Mouse (Mus musculus): ENCODE results near the gene Slc16a12. TPM values are rescaled to one million over a fixed set of nuclear protein-coding genes. Genes with fewer than 3 reads are reported as not detected.
"Not testable (repeated sequence)": the region's sequence is repeated elsewhere in the genome, so short reads cannot be mapped to it uniquely, and the experiment has no call there.

The Slc16a12 gene
- total RNA-seq, 1 experiment, result 0.13 TPM

DNA sequence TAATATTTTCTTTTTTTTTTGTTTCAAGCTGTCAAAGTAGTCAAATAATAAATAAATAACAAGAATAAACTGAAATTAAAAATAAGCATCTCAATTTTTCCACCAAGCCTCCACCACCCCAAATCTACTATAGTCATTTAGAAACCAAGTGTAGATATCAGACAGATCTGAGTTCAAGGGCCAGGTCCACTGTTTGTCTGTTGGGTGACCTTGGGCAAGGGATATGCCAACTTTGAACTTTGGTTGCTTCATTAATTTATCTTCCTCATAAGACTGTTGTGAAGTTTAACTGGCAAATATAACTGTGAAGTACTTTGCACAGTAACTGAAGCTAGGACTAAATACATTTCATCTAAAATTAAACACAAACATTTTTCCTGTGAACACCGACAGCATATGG is 8.6 kb upstream of the Slc16a12 start:
- TF ChIP-seq CHD2 (IDR thresholded peaks at IDR 0.05; ENCODE audit: low read depth, low read length) (no peak), MAFK (IDR thresholded peaks at IDR 0.05; ENCODE audit: insufficient read depth, low read depth, low read length) (no peak), ZNF384 (IDR thresholded peaks at IDR 0.05; ENCODE audit: low read depth, low read length) (no peak), ZC3H11A (IDR thresholded peaks at IDR 0.05; ENCODE audit: borderline replicate concordance, low read depth, low read length) (no peak)
- no peaks in the 10 kb centered on the region for H3K36me3 ChIP-seq (ENCODE audit: control insufficient read depth, insufficient read depth, low read length, poor library complexity, severe bottlenecking)
- H3K27ac ChIP-seq (ENCODE audit: insufficient read depth, low read depth, low read length, poor library complexity, severe bottlenecking), result no peak overlapping the region
- no peaks in the 10 kb centered on the region for H3K4me1 ChIP-seq (ENCODE audit: control insufficient read depth in 2 of 2, insufficient read depth in 2 of 2, low read length in 2 of 2, poor library complexity in 1 of 2)
- H3K9ac ChIP-seq (ENCODE audit: insufficient read depth, low read depth, low read length, poor library complexity, severe bottlenecking), result no peak overlapping the region
- no peak for DNase-seq (ENCODE audit: low read depth, low spot score)
- no peak overlapping the region for H3K4me3 ChIP-seq (ENCODE audit: insufficient read depth in 1 of 2, low read depth in 1 of 2, low read length in 2 of 2, poor library complexity in 1 of 2, severe bottlenecking in 1 of 2)
- no peaks in the 10 kb centered on the region for H3K9me3 ChIP-seq (ENCODE audit: control insufficient read depth, insufficient read depth, low read depth, low read length)
- in situ Hi-C loops (cut with MboI; ENCODE audit: low sequenced_read_pairs in 2 of 2, unreplicated experiment in 2 of 2), result no loop called here

DNA sequence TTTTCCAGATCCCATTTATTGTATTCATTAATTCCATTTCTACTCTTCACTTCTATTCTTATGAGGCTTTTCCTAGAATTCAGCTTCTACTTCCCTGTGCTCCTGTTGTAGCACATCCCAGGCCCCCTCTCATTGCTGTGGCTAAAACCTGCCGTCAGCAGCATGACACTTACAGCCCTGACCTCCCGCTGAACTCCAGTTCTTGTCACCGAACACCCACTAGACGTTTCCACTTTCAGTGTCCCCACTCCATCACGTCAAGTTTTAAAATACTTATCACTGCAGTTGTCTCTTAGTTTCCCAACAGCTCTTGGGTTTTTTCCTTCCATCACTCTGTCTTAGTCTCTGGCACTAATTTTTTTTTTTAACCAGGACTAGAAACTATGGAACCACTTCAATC is 6.2 kb upstream of the Slc16a12 start:
- TF ChIP-seq HCFC1 (IDR thresholded peaks at IDR 0.05; ENCODE audit: borderline replicate concordance, insufficient read depth, low read length), result no peak
- no peak for TF ChIP-seq CHD2 (IDR thresholded peaks at IDR 0.05; ENCODE audit: low read depth, low read length)
- TF ChIP-seq MAFK (IDR thresholded peaks at IDR 0.05; ENCODE audit: insufficient read depth, low read depth, low read length), result no peak
- no peak for TF ChIP-seq ZNF384 (IDR thresholded peaks at IDR 0.05; ENCODE audit: low read depth, low read length)
- TF ChIP-seq ZC3H11A (IDR thresholded peaks at IDR 0.05; ENCODE audit: borderline replicate concordance, low read depth, low read length), result no peak
- no peak for DNase-seq (ENCODE audit: low read depth, low spot score)
- in situ Hi-C loops (cut with MboI; ENCODE audit: low sequenced_read_pairs in 2 of 2, unreplicated experiment in 2 of 2), result no loop called here

GRCm38 (mm10) chr19:34752391-34753092 is 5.5 kb upstream of the Slc16a12 start:
- Histone ChIP-seq H3K4me3 (ENCODE audit: insufficient read depth in 1 of 2, low read depth in 1 of 2, low read length in 2 of 2, poor library complexity in 1 of 2, severe bottlenecking in 1 of 2) (no peak overlapping the region), H3K9me3 (ENCODE audit: control insufficient read depth, insufficient read depth, low read depth, low read length) (no peaks in the 10 kb centered on the region), H3K27ac (ENCODE audit: insufficient read depth, low read depth, low read length, poor library complexity, severe bottlenecking) (no peak overlapping the region), H3K9ac (ENCODE audit: insufficient read depth, low read depth, low read length, poor library complexity, severe bottlenecking) (no peak overlapping the region), H3K36me3 (ENCODE audit: control insufficient read depth, insufficient read depth, low read length, poor library complexity, severe bottlenecking) (no peaks in the 10 kb centered on the region), H3K4me1 (ENCODE audit: control insufficient read depth in 2 of 2, insufficient read depth in 2 of 2, low read length in 2 of 2, poor library complexity in 1 of 2) (no peaks in the 10 kb centered on the region)
- DNase-seq (ENCODE audit: low read depth, low spot score), result no peak
- in situ Hi-C loops (cut with MboI; ENCODE audit: low sequenced_read_pairs in 2 of 2, unreplicated experiment in 2 of 2), result no loop called here
- TF ChIP-seq ZNF384 (IDR thresholded peaks at IDR 0.05; ENCODE audit: low read depth, low read length) (no peak), HCFC1 (IDR thresholded peaks at IDR 0.05; ENCODE audit: borderline replicate concordance, insufficient read depth, low read length) (no peak), ZC3H11A (IDR thresholded peaks at IDR 0.05; ENCODE audit: borderline replicate concordance, low read depth, low read length) (no peak), CHD2 (IDR thresholded peaks at IDR 0.05; ENCODE audit: low read depth, low read length) (no peak), MAFK (IDR thresholded peaks at IDR 0.05; ENCODE audit: insufficient read depth, low read depth, low read length) (no peak)

More for the DNA sequence above, 6.2 kb upstream of the Slc16a12 start:
- no peak overlapping the region for H3K4me3 ChIP-seq (ENCODE audit: insufficient read depth in 1 of 2, low read depth in 1 of 2, low read length in 2 of 2, poor library complexity in 1 of 2, severe bottlenecking in 1 of 2)
- H3K4me1 ChIP-seq (ENCODE audit: control insufficient read depth in 2 of 2, insufficient read depth in 2 of 2, low read length in 2 of 2, poor library complexity in 1 of 2), result no peaks in the 10 kb centered on the region
- no peak overlapping the region for H3K27ac ChIP-seq (ENCODE audit: insufficient read depth, low read depth, low read length, poor library complexity, severe bottlenecking)
- H3K9me3 ChIP-seq (ENCODE audit: control insufficient read depth, insufficient read depth, low read depth, low read length), result no peaks in the 10 kb centered on the region
- no peaks in the 10 kb centered on the region for H3K36me3 ChIP-seq (ENCODE audit: control insufficient read depth, insufficient read depth, low read length, poor library complexity, severe bottlenecking)
- H3K9ac ChIP-seq (ENCODE audit: insufficient read depth, low read depth, low read length, poor library complexity, severe bottlenecking), result no peak overlapping the region

- TF ChIP-seq MAFK (IDR thresholded peaks at IDR 0.05; ENCODE audit: insufficient read depth, low read depth, low read length) (no peak), HCFC1 (IDR thresholded peaks at IDR 0.05; ENCODE audit: borderline replicate concordance, insufficient read depth, low read length) (no peak)
- H3K9ac ChIP-seq (ENCODE audit: insufficient read depth, low read depth, low read length, poor library complexity, severe bottlenecking), result no peak overlapping the region
- H3K9me3 ChIP-seq (ENCODE audit: control insufficient read depth, insufficient read depth, low read depth, low read length), result no peaks in the 10 kb centered on the region
- no peaks in the 10 kb centered on the region for H3K4me1 ChIP-seq (ENCODE audit: control insufficient read depth in 2 of 2, insufficient read depth in 2 of 2, low read length in 2 of 2, poor library complexity in 1 of 2)
- H3K27ac ChIP-seq (ENCODE audit: insufficient read depth, low read depth, low read length, poor library complexity, severe bottlenecking), result no peak overlapping the region
- in situ Hi-C loops (cut with MboI; ENCODE audit: low sequenced_read_pairs in 2 of 2, unreplicated experiment in 2 of 2), result no loop called here
- H3K4me3 ChIP-seq (ENCODE audit: insufficient read depth in 1 of 2, low read depth in 1 of 2, low read length in 2 of 2, poor library complexity in 1 of 2, severe bottlenecking in 1 of 2), result no peak overlapping the region
- DNase-seq (ENCODE audit: low read depth, low spot score), result no peak
- no peaks in the 10 kb centered on the region for H3K36me3 ChIP-seq (ENCODE audit: control insufficient read depth, insufficient read depth, low read length, poor library complexity, severe bottlenecking)
These were observed 4.1 kb upstream of the Slc16a12 start for GRCm38 (mm10) chr19:34751150-34751549.

GRCm38 (mm10) chr19:34748992-34749391 is 1.9 kb upstream of the Slc16a12 start:
- no peak for DNase-seq (ENCODE audit: low read depth, low spot score)
- Histone ChIP-seq H3K4me1 (ENCODE audit: control insufficient read depth in 2 of 2, insufficient read depth in 2 of 2, low read length in 2 of 2, poor library complexity in 1 of 2) (no peaks in the 10 kb centered on the region), H3K9ac (ENCODE audit: insufficient read depth, low read depth, low read length, poor library complexity, severe bottlenecking) (no peak overlapping the region), H3K36me3 (ENCODE audit: control insufficient read depth, insufficient read depth, low read length, poor library complexity, severe bottlenecking) (no peaks in the 10 kb centered on the region), H3K27ac (ENCODE audit: insufficient read depth, low read depth, low read length, poor library complexity, severe bottlenecking) (no peak overlapping the region), H3K9me3 (ENCODE audit: control insufficient read depth, insufficient read depth, low read depth, low read length) (no peaks in the 10 kb centered on the region), H3K4me3 (ENCODE audit: insufficient read depth in 1 of 2, low read depth in 1 of 2, low read length in 2 of 2, poor library complexity in 1 of 2, severe bottlenecking in 1 of 2) (no peak overlapping the region)
- in situ Hi-C loops (cut with MboI; ENCODE audit: low sequenced_read_pairs in 2 of 2, unreplicated experiment in 2 of 2), result no loop called here
- TF ChIP-seq MAFK (IDR thresholded peaks at IDR 0.05; ENCODE audit: insufficient read depth, low read depth, low read length), result no peak
- TF ChIP-seq ZNF384 (IDR thresholded peaks at IDR 0.05; ENCODE audit: low read depth, low read length), result no peak
- no peak for TF ChIP-seq ZC3H11A (IDR thresholded peaks at IDR 0.05; ENCODE audit: borderline replicate concordance, low read depth, low read length)
- TF ChIP-seq CHD2 (IDR thresholded peaks at IDR 0.05; ENCODE audit: low read depth, low read length), result no peak
- TF ChIP-seq HCFC1 (IDR thresholded peaks at IDR 0.05; ENCODE audit: borderline replicate concordance, insufficient read depth, low read length), result no peak

DNA sequence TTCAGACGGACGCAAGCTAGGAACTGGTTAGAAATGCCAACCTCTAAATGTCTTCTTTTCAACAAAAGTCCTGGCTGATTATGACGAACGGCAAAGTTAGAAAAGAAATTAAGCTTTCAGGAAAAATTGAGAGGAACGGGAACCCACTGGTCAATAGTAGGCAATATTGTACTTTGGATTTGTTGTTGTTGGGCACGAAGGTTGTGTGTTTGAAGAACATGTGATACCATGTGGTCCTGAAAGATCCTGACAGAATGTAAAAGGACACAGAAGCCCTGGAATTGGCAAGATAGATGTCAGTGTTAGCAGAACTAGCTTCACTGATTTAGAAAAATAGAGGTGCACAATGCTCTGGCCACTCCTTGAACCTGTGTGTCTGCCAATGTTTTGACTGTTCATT is 880 bp upstream of the Slc16a12 start:
- H3K4me1 ChIP-seq (ENCODE audit: control insufficient read depth in 2 of 2, insufficient read depth in 2 of 2, low read length in 2 of 2, poor library complexity in 1 of 2); H3K36me3 ChIP-seq (ENCODE audit: control insufficient read depth, insufficient read depth, low read length, poor library complexity, severe bottlenecking); in situ Hi-C loops (cut with MboI; ENCODE audit: low sequenced_read_pairs in 2 of 2, unreplicated experiment in 2 of 2); H3K27ac ChIP-seq (ENCODE audit: insufficient read depth, low read depth, low read length, poor library complexity, severe bottlenecking); H3K4me3 ChIP-seq (ENCODE audit: insufficient read depth in 1 of 2, low read depth in 1 of 2, low read length in 2 of 2, poor library complexity in 1 of 2, severe bottlenecking in 1 of 2); H3K9me3 ChIP-seq (ENCODE audit: control insufficient read depth, insufficient read depth, low read depth, low read length); H3K9ac ChIP-seq (ENCODE audit: insufficient read depth, low read depth, low read length, poor library complexity, severe bottlenecking); DNase-seq (ENCODE audit: low read depth, low spot score): not testable (repeated sequence)

Data from ES-E14 (cell line).